Mouse (Mus musculus): ENCODE measurements at regions not wholly inside any gene's neighbourhood (a gene's known extent, or its start where the extent isn't known, plus 50 kb on each side); places are given as distances from the start of the nearest gene placed in this dataset.

- no peak for TF ChIP-seq CTCF (IDR thresholded peaks at IDR 0.05; ENCODE audit: borderline replicate concordance, extremely low read depth, insufficient read depth, insufficient read length)
- no peak for TF ChIP-seq POLR2A (IDR thresholded peaks at IDR 0.05; ENCODE audit: borderline replicate concordance, extremely low read depth, insufficient read depth, insufficient read length, poor library complexity, severe bottlenecking)
Measured at GRCm38 (mm10) chr14:24868756-24869155, 381.8 kb downstream of the Rps24 start.

Data from brain, embryonic 14.5 days (tissue).